25 mouse cellular contexts compared by ENCODE assay signal in genomic region chr11:121159971-121160370, GRCm38 (mm10). TPM values are rescaled to one million over a fixed set of nuclear protein-coding genes. Genes with fewer than 3 reads are reported as not detected.
"Had no signal": no experiment of that assay in that cellular context is flagged by ENCODE, and none has a peak within 500 bp of the region (broad histone marks: within the 10 kb centered on the region; RNA-seq: fewer than 3 reads in every experiment).

Gene Uts2r, plus strand, starts transcription at chr11:121160271.

- H3K36me3 ChIP-seq: liver, embryonic 15.5 days; lung, embryonic 15.5 days; midbrain, embryonic 13.5 days; midbrain, embryonic 15.5 days; neural tube, embryonic 12.5 days; stomach, embryonic 15.5 days had no signal

- H3K27ac ChIP-seq: liver, embryonic 15.5 days; lung, embryonic 15.5 days; macrophage; midbrain, embryonic 13.5 days; midbrain, embryonic 15.5 days; neural tube, embryonic 12.5 days; stomach, embryonic 15.5 days; stomach, postnatal 0 days had no signal

- H3K4me3 ChIP-seq: liver, embryonic 15.5 days; lung, embryonic 15.5 days; midbrain, embryonic 13.5 days; midbrain, embryonic 15.5 days; neural tube, embryonic 12.5 days; stomach, embryonic 15.5 days had no signal

- ATAC-seq: liver, postnatal 0 days; lung, postnatal 0 days; midbrain, embryonic 13.5 days; midbrain, embryonic 15.5 days had no signal

- H3K9me3 ChIP-seq: liver, embryonic 15.5 days; lung, embryonic 15.5 days; midbrain, embryonic 13.5 days; midbrain, embryonic 15.5 days; neural tube, embryonic 12.5 days; stomach, embryonic 15.5 days had no signal

- DNase-seq: liver, postnatal 0 days; lung, adult 2 months; lung, postnatal 14 days; lung, postnatal 36 days; right cerebral cortex, postnatal 25 days; right cerebral cortex, postnatal 4 days; spleen, adult 18-20 months; thymus, adult 2 months; thymus, postnatal 25 days; thymus, postnatal 4 days had no signal

RNA-seq across cellular contexts. Expression of gene Uts2r, which starts in this region (rescaled TPM):
- total RNA-seq: megakaryocyte progenitor cell, adult 5-6 weeks; monocyte, adult 5-6 weeks; neutrophil, adult 5-6 weeks had no signal
- polyA plus RNA-seq: liver, postnatal 0 days; lung, embryonic 15.5 days; lung, postnatal 0 days; macrophage; midbrain, embryonic 11.5 days; small intestine, adult 2 months; stomach, embryonic 15.5 days; stomach, postnatal 0 days; urinary bladder, adult 2 months had no signal
